Mouse (Mus musculus): ENCODE measurements around the gene Polg. TPM values are rescaled to one million over a fixed set of nuclear protein-coding genes. Genes with fewer than 3 reads are reported as not detected.

The Polg gene
- total RNA-seq (2022): 100 to 1,000 TPM in 1 of 4 experiments, 10 to 100 TPM in 3; 81.6 to 112 (median 91.0) TPM

DNA sequence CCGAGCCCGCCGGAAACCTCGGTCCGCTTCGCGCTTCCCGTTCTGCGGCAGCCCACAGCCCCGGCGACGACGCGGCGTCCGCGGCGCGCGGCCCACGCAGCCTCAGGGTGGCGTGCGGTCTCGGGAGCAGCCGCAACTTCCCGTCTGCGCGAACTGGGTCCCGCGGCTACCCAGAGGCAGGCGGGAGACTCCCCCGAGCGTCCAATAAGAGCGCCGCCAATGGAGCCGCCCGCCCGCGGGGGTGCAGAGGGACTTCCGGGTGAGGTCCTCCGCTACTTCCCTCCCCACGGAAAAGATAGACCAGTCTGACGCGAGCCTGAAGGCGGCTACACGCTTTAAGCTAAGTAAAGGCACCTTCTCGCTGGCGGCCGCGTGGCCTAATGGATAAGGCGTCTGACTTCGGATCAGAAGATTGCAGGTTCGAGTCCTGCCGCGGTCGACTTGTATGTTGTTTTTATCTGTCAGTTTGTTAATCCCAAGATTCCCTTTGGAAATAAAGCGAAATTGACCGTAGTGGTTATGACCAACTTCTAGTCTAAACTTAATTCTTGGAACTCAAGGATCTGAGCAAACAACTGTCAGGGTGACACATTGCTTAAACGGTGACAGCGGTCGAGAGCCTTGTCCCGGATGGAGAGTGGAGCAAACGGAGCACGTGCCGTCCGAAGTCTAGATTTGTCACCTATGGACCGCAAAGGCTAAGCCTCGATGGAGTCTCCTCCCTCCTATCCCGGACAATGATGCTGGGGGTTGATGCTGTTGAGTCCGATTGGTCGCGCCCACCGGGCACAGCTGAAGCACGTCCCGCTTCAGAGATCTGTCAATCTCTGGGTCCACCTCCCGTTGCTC, at the start of gene Polg:
Gene Polg, minus strand, starts transcription at position 310 of the 849 bp plus-strand sequence.
- peak; percentile 98 to 100 for DNase-seq (ENCODE audit: low spot score in 2 of 2)

DNA sequence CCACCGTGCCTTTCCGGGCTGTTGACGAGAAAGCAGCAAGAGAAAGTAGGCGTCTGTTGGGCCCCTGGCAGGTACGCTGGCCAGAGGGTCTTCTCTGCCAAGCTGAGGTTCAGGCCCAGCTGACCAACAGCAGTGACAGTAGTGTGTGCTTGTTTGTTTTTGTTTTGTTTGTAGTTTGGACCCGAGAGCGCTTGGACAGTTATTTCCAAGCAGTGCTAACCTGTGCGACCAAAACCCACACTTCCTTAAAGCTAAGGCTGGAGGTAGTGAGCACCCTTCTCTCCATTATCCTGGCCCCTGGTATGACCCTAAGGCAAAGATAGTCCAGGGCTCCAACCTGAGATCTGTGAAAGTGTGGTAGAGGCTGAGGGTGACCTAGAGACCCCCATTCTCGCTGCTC, 49.7 kb upstream of the Polg start:
- DNase-seq (ENCODE audit: low spot score in 2 of 2): no peak

DNA sequence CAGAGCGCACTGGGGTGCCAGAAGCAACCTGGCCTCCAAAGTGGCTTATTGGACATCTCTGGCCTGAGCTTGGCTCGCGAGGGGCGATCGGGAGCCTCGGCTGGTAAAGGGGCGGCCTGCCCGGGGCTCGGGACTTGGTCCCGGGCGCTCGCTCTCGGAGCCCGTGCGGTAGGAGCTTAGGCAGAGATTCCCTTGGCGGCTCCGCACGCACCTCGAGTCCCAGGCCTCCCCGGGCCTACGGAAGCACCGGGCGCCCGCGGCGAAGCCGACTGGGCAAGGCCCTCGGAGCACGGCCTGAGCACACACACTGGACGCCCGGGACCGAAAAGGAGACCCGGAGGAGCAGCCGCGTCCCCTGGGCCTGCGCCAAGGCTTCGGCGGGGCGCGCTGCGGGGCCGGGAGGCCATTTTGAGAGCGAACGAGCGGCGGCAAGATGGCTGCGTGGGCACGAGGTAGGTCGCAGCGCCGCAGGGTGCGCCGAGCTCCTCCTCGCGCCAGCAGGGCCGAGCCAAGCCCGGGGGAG, 49.1 kb upstream of the Polg start:
- DNase-seq (ENCODE audit: low spot score in 2 of 2): no peak

DNA sequence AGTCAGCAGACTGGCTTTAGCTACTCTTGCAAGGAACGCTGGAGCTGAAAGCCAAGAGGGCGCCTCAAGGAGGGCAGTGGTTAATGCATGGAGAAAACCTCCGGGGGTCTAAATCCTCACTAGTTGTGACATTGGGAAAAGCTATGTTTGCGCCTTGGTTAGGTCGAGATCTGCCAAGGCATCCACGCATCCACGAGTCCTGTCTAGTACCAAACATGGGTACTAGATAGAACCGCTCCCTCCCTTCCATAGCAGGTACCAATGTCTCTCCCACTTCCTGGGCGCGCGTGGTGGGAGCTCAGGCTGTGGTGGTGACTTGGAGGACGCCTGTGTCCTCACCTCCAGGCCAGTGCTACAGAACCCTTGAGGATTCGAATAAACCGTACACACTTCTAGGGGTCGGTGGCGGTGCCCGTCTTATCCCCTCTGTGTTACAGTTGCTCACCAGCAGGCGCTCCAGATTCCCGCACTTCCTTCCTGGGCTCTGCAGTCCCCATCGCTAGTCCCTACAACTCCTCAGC, 48.3 kb upstream of the Polg start:
- DNase-seq (ENCODE audit: low spot score in 2 of 2): no peak

- DNase-seq (ENCODE audit: low spot score in 2 of 2): no peak
Measured at GRCm38 (mm10) chr7:79513466-79513865, 47.3 kb upstream of the Polg start.

- no peak for DNase-seq (ENCODE audit: low spot score in 2 of 2)
Measured at GRCm38 (mm10) chr7:79512496-79512895, 46.3 kb upstream of the Polg start.

GRCm38 (mm10) chr7:79511656-79512055, 45.5 kb upstream of the Polg start:
- no peak for DNase-seq (ENCODE audit: low spot score in 2 of 2)

DNA sequence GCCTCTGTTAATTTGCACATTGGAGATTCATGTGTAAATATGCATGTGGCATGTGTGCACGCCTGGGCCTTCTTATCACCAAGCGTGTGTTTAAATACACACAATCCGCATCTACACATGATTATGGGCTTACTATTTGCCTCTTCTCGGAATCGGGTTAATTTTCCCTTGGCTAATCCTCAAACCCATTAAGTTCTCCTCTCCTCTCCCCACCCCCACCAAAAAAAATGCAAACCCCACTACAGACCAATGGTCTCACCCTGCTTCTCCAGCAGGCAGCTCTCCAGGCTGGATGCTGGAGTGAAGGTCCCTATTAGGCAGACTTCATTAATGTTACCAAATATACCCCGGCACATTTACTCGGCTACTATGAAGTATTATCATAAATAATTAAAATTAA, 45.0 kb upstream of the Polg start:
- no peak for DNase-seq (ENCODE audit: low spot score in 2 of 2)

DNA sequence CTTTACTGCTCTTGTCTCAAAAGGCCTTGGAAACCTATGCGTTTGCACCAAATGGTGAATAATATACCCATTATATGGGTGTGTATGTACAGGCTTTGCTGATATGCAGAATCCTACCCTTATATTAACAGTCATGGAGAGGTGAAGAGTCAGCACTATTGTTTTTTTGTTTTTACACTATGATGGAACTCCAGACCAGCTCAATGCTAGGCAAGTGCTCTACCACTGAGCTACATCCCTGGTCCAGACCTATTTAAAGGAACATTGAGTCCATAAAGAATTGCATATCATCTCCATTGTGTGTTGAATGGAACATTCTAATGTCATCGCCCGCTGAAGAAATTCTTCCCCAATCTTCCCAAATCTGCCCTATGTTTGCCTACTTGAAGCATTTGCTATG, 44.5 kb upstream of the Polg start:
- no peak for DNase-seq (ENCODE audit: low spot score in 2 of 2)

DNA sequence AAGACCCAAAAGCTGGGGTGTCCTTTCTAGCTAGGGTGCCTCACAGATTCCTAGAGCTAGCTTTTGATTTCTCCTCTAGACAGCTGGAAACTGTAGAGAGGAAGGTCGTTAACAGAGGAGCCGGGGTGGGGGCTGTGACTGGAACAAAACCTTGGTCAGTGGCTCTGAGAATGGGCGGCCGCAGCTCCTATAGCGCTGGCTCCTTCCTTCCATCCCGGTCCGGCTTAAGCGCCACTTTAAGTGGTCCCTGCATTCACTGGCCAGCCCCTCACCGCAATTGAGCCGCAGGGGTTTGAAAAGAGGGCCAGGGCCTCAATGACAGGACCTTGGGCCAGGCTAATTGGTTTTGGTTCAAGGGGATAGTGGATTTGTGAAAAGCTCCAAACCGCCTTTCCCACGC, 43.5 kb upstream of the Polg start:
- no peak for DNase-seq (ENCODE audit: low spot score in 2 of 2)

- no peak for DNase-seq (ENCODE audit: low spot score in 2 of 2)
Measured at GRCm38 (mm10) chr7:79509235-79509607, 43.1 kb upstream of the Polg start.

GRCm38 (mm10) chr7:79508280-79509234, 42.4 kb upstream of the Polg start:
- DNase-seq (ENCODE audit: low spot score in 2 of 2): no peak

GRCm38 (mm10) chr7:79507756-79508155, 41.6 kb upstream of the Polg start:
- DNase-seq (ENCODE audit: low spot score in 2 of 2): no peak

- DNase-seq (ENCODE audit: low spot score in 2 of 2): no peak
Measured at GRCm38 (mm10) chr7:79507101-79507705, 41.0 kb upstream of the Polg start.

DNA sequence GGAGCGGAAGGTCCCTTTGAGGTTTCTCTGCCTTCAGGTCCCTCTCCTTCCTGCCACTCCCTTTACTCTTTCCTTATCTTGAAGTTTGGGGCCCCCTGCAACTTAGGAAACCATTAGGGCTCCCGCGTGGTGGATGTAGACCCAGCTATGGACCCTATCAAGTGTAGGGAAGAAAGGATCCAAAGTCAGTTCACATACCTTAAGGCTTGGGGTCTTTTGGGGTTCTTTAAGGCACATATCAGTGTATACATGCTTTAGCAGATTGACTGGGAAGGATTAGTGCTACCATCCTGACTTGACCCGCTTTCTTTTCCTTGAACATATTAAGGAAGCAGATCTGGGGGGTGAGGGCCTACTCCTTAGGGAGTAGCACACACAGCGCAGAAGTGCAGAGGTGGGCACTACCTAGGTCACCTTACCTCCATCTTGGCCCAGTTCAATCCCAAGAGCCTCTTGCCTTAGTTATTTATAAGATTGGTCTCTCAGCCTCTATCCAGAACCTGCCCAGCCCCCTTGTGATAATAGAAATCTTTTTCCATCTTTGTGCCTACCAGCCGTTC, 40.4 kb upstream of the Polg start:
- no peak for DNase-seq (ENCODE audit: low spot score in 2 of 2)

GRCm38 (mm10) chr7:79505876-79506530, 39.8 kb upstream of the Polg start:
- no peak for DNase-seq (ENCODE audit: low spot score in 2 of 2)

DNA sequence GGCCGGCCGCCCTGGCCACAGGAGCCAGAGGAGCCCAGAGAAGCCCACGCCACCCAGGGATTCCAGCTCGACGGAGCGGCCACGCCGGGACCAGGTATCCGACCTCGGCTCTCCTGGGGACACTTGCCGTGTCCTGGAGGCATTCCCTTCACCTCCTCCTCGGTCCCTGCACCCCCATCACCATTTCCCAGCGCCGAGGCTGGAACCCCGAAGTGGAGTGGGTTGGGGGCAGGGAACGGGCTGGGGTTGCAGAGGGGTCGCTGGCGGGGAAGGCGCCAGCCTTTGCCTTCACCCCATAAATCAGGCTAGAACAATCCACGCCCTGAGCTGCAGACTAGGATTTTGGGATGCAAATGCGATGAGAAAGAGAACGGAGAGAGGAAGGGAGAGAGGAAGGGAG, 39.2 kb upstream of the Polg start:
- DNase-seq (ENCODE audit: low spot score in 2 of 2): no peak

GRCm38 (mm10) chr7:79504723-79505122, 38.6 kb upstream of the Polg start:
- DNase-seq (ENCODE audit: low spot score in 2 of 2): peak; percentile 88 to 91

- no peak for DNase-seq (ENCODE audit: low spot score in 2 of 2)
Measured at GRCm38 (mm10) chr7:79503656-79504250, 37.6 kb upstream of the Polg start.

- DNase-seq (ENCODE audit: low spot score in 2 of 2): no peak
Measured at GRCm38 (mm10) chr7:79503103-79503455, 36.9 kb upstream of the Polg start.
